25 mouse cellular contexts compared by ENCODE assay signal in genomic region chr7:64231996-64232395, GRCm38 (mm10).
"Had no signal": no experiment of that assay in that cellular context is flagged by ENCODE, and none has a peak within 500 bp of the region (broad histone marks: within the 10 kb centered on the region; RNA-seq: fewer than 3 reads in every experiment).

No protein-coding gene starts in this region.

- H3K4me3 ChIP-seq: embryonic facial prominence, embryonic 10.5 days; embryonic facial prominence, embryonic 12.5 days; embryonic facial prominence, embryonic 13.5 days; embryonic facial prominence, embryonic 15.5 days; erythroblast, embryonic 14.5 days; forebrain, embryonic 10.5 days; forebrain, embryonic 12.5 days; forebrain, embryonic 13.5 days; forebrain, embryonic 15.5 days; gastrocnemius, adult 2 months; heart, adult 2 months had no signal

- DNase-seq: cerebellum, adult 8-10 months; cerebellum, adult 9-10 months; cerebellum, adult 9-11 months; cerebellum, postnatal 10 days; cerebellum, postnatal 14 days; cerebellum, postnatal 25 days; cerebellum, postnatal 36 days; embryo, embryonic 11 days; forebrain, postnatal 0 days; gastrocnemius, adult 2 months; gastrocnemius, postnatal 10 days; gastrocnemius, postnatal 14 days; gastrocnemius, postnatal 25 days; gastrocnemius, postnatal 36 days; heart, adult 18-20 months; heart, adult 2 months had no signal

- H3K4me1 ChIP-seq: embryonic facial prominence, embryonic 12.5 days; embryonic facial prominence, embryonic 13.5 days; forebrain, embryonic 13.5 days; forebrain, embryonic 15.5 days had no signal

- H3K27me3 ChIP-seq: embryonic facial prominence, embryonic 12.5 days; embryonic facial prominence, embryonic 13.5 days; embryonic facial prominence, embryonic 15.5 days; forebrain, embryonic 12.5 days; forebrain, embryonic 13.5 days; forebrain, embryonic 15.5 days had no signal

- H3K27ac ChIP-seq: embryonic facial prominence, embryonic 10.5 days; embryonic facial prominence, embryonic 12.5 days; embryonic facial prominence, embryonic 13.5 days; embryonic facial prominence, embryonic 15.5 days; forebrain, embryonic 10.5 days; forebrain, embryonic 12.5 days; forebrain, embryonic 13.5 days; forebrain, embryonic 15.5 days; gastrocnemius, adult 2 months; heart, adult 2 months had no signal

- H3K36me3 ChIP-seq: embryonic facial prominence, embryonic 10.5 days; embryonic facial prominence, embryonic 12.5 days; embryonic facial prominence, embryonic 13.5 days; embryonic facial prominence, embryonic 15.5 days; forebrain, embryonic 10.5 days; forebrain, embryonic 12.5 days; forebrain, embryonic 15.5 days had no signal
